Mouse (Mus musculus) gastrocnemius, adult 8-10 months (tissue): Measurements from ENCODE around the gene B3galt4. TPM values are rescaled to one million over a fixed set of nuclear protein-coding genes. Genes with fewer than 3 reads are reported as not detected.
A peak's percentile ranks its signal among the peaks of the same experiment; 100 is the strongest.
"Not testable (repeated sequence)": the region's sequence is repeated elsewhere in the genome, so short reads cannot be mapped to it uniquely, and the experiment has no call there.

Experiments used
- DNase-seq, 2 experiments: peaks; one replicate each; pipeline ENCODE4 v3.0.0; 2022; ENCODE audit warnings: low spot score in 2 of 2
- total RNA-seq, 4 experiments: library from RNA; stranded (reverse); gene quantifications; 2 replicates each; pipeline ENCODE4 v1.2.4; 2022

The B3galt4 gene
- total RNA-seq, 4 experiments from 2014 or later, result 1.4 to 1.8 (median 1.5) TPM

- DNase-seq, result peak; percentile 97 to 98
These were observed 42.0 kb downstream of the B3galt4 start, which contains the start of gene Daxx for GRCm38 (mm10) chr17:33909077-33909868. Gene Daxx (plus strand): TSS chr17:33909414.

GRCm38 (mm10) chr17:33908331-33909076 lies 42.8 kb downstream of the B3galt4 start:
- DNase-seq, result no peak

GRCm38 (mm10) chr17:33904835-33905234 lies 46.5 kb downstream of the B3galt4 start, which contains the start of gene Platr17:
Gene Platr17 (plus strand): TSS chr17:33905135.
- not testable (repeated sequence) for DNase-seq

- not testable (repeated sequence) for DNase-seq
These were observed 47.2 kb downstream of the B3galt4 start for GRCm38 (mm10) chr17:33903911-33904651.

GRCm38 (mm10) chr17:33902491-33902890 lies 48.8 kb downstream of the B3galt4 start:
- no peak for DNase-seq

- DNase-seq, result no peak
These were observed 49.2 kb downstream of the B3galt4 start for GRCm38 (mm10) chr17:33902079-33902478.

GRCm38 (mm10) chr17:33901653-33902052 lies 49.6 kb downstream of the B3galt4 start:
- DNase-seq, result no peak

- DNase-seq, result no peak
These were observed 50.3 kb downstream of the B3galt4 start for GRCm38 (mm10) chr17:33900989-33901314.

GRCm38 (mm10) chr17:33900281-33900988 lies 50.9 kb downstream of the B3galt4 start:
- DNase-seq, result no peak

Other genes starting within 250 kb of the B3galt4 start
- gene March2, start 232.8 kb downstream of the B3galt4 start, total RNA-seq, result 100 to 1,000 TPM in 1 of 4 experiments, 10 to 100 TPM in 3; 90.1 to 113 (median 96.7) TPM
- 100 to 1,000 TPM; 131 to 136 (median 133) TPM for gene Rab11b, start 191.0 kb downstream of the B3galt4 start, total RNA-seq
- 1 to 10 TPM in 3 of 4 experiments, under 1 TPM in 1; 0.41 to 5.5 (median 3.0) TPM for gene Angptl4, start 169.7 kb downstream of the B3galt4 start, total RNA-seq
- gene Kank3, start 141.0 kb downstream of the B3galt4 start, total RNA-seq, result 10 to 100 TPM; 12.4 to 17.4 (median 14.8) TPM
- 100 to 1,000 TPM; 634 to 807 (median 649) TPM for gene Rps28, start 126.9 kb downstream of the B3galt4 start, total RNA-seq
- 100 to 1,000 TPM; 371 to 396 (median 385) TPM for gene Ndufa7, start 126.9 kb downstream of the B3galt4 start, total RNA-seq
- 10 to 100 TPM; 16.3 to 18.0 (median 17.0) TPM for gene Cd320, start 108.4 kb downstream of the B3galt4 start, total RNA-seq
- gene Gm7029, start 77.7 kb downstream of the B3galt4 start, total RNA-seq, result not detected
- under 1 TPM in 3 of 4 experiments, not detected in 1; 0.19 to 0.56 (median 0.45) TPM for gene Kifc1, start 60.8 kb downstream of the B3galt4 start, total RNA-seq
- not detected for gene Platr17, start 46.4 kb downstream of the B3galt4 start, total RNA-seq
- 10 to 100 TPM; 14.1 to 18.5 (median 16.1) TPM for gene Daxx, start 42.1 kb downstream of the B3galt4 start, total RNA-seq
- 10 to 100 TPM; 35.3 to 41.1 (median 38.3) TPM for gene Tapbp, start 35.6 kb downstream of the B3galt4 start, total RNA-seq
- gene Zbtb22, start 35.6 kb downstream of the B3galt4 start, total RNA-seq, result 10 to 100 TPM; 14.5 to 18.7 (median 17.1) TPM
- gene Rgl2, start 21.9 kb downstream of the B3galt4 start, total RNA-seq, result 10 to 100 TPM; 20.3 to 26.3 (median 23.6) TPM
- gene Pfdn6, start 11.1 kb downstream of the B3galt4 start, total RNA-seq, result 10 to 100 TPM; 56.4 to 69.1 (median 64.0) TPM
- gene Wdr46, start 10.8 kb downstream of the B3galt4 start, total RNA-seq, result 10 to 100 TPM in 1 of 4 experiments, 1 to 10 TPM in 3; 7.8 to 11.5 (median 8.7) TPM
- gene Vps52, start 4.3 kb upstream of the B3galt4 start, total RNA-seq, result 10 to 100 TPM; 32.0 to 34.6 (median 32.5) TPM
- gene Rps18, start 4.5 kb upstream of the B3galt4 start, total RNA-seq, result 100 to 1,000 TPM; 380 to 500 (median 432) TPM
- gene H2-K1, start 48.9 kb upstream of the B3galt4 start, total RNA-seq, result 10 to 100 TPM; 34.2 to 57.8 (median 46.1) TPM
- 10 to 100 TPM in 3 of 4 experiments, 1 to 10 TPM in 1; 9.8 to 15.6 (median 11.7) TPM for gene Ring1, start 73.2 kb upstream of the B3galt4 start, total RNA-seq
- 10 to 100 TPM; 83.6 to 90.2 (median 84.9) TPM for gene H2-Ke6, start 76.6 kb upstream of the B3galt4 start, total RNA-seq
- gene Slc39a7, start 80.2 kb upstream of the B3galt4 start, total RNA-seq, result 10 to 100 TPM; 44.2 to 63.5 (median 49.3) TPM
- gene Rxrb, start 80.3 kb upstream of the B3galt4 start, total RNA-seq, result 10 to 100 TPM; 36.8 to 39.3 (median 38.8) TPM
- 1 to 10 TPM; 2.5 to 4.8 (median 3.9) TPM for gene Col11a2, start 87.9 kb upstream of the B3galt4 start, total RNA-seq
- gene H2-Oa, start 140.9 kb upstream of the B3galt4 start, total RNA-seq, result not detected
- 1 to 10 TPM; 3.0 to 4.6 (median 4.0) TPM for gene H2-DMa, start 168.1 kb upstream of the B3galt4 start, total RNA-seq
- gene Brd2, start 171.1 kb upstream of the B3galt4 start, total RNA-seq, result 10 to 100 TPM; 67.9 to 73.8 (median 69.8) TPM
- under 1 TPM in 2 of 4 experiments, not detected in 2; 0.40 to 0.61 TPM for gene H2-DMb2, start 191.8 kb upstream of the B3galt4 start, total RNA-seq
- under 1 TPM in 2 of 4 experiments, not detected in 2; 0.19 to 0.81 TPM for gene H2-DMb1, start 201.6 kb upstream of the B3galt4 start, total RNA-seq
- 1 to 10 TPM in 3 of 4 experiments, under 1 TPM in 1; 0.82 to 1.3 (median 1.2) TPM for gene Tap1, start 236.1 kb upstream of the B3galt4 start, total RNA-seq
- gene Psmb9, start 236.3 kb upstream of the B3galt4 start, total RNA-seq, result 1 to 10 TPM; 1.4 to 2.1 (median 1.7) TPM
- gene Psmb8, start 246.2 kb upstream of the B3galt4 start, total RNA-seq, result 1 to 10 TPM; 2.1 to 4.3 (median 3.4) TPM